Mouse (Mus musculus): Measurements from ENCODE around the gene Adap1. TPM values are rescaled to one million over a fixed set of nuclear protein-coding genes. Genes with fewer than 3 reads are reported as not detected.

The Adap1 gene
- total RNA-seq, 2 experiments from 2014 or later = 263 to 264 TPM

- peak in 1 of 2 experiments; percentile 31 for DNase-seq (ENCODE audit: low spot score in 2 of 2)
These were observed 72.5 kb downstream of the Adap1 start for GRCm38 (mm10) chr5:139252910-139253245.

GRCm38 (mm10) chr5:139252081-139252909 is 73.1 kb downstream of the Adap1 start, which contains the start of gene Get4:
Gene Get4 (plus strand): TSS chr5:139252324.
- peak; percentile 96 to 99 for DNase-seq (ENCODE audit: low spot score in 2 of 2)

- DNase-seq (ENCODE audit: low spot score in 2 of 2) = no peak
These were observed 73.7 kb downstream of the Adap1 start for GRCm38 (mm10) chr5:139251736-139252080.

- no peak for DNase-seq (ENCODE audit: low spot score in 2 of 2)
These were observed 74.1 kb downstream of the Adap1 start for GRCm38 (mm10) chr5:139251279-139251678.

- DNase-seq (ENCODE audit: low spot score in 2 of 2) = no peak
These were observed 76.6 kb downstream of the Adap1 start for GRCm38 (mm10) chr5:139248846-139249245.

GRCm38 (mm10) chr5:139247767-139248166 is 77.7 kb downstream of the Adap1 start:
- DNase-seq (ENCODE audit: low spot score in 2 of 2) = no peak

- DNase-seq (ENCODE audit: low spot score in 2 of 2) = no peak
These were observed 82.0 kb downstream of the Adap1 start for GRCm38 (mm10) chr5:139243384-139243783.

GRCm38 (mm10) chr5:139241022-139241761 is 84.2 kb downstream of the Adap1 start:
- no peak for DNase-seq (ENCODE audit: low spot score in 2 of 2)

- DNase-seq (ENCODE audit: low spot score in 2 of 2) = no peak
These were observed 88.0 kb downstream of the Adap1 start for GRCm38 (mm10) chr5:139237436-139237835.

GRCm38 (mm10) chr5:139234423-139234822 is 91.0 kb downstream of the Adap1 start:
- no peak for DNase-seq (ENCODE audit: low spot score in 2 of 2)

- no peak for DNase-seq (ENCODE audit: low spot score in 2 of 2)
These were observed 93.3 kb downstream of the Adap1 start for GRCm38 (mm10) chr5:139232083-139232482.

GRCm38 (mm10) chr5:139229716-139230115 is 95.7 kb downstream of the Adap1 start:
- DNase-seq (ENCODE audit: low spot score in 2 of 2) = no peak

- no peak for DNase-seq (ENCODE audit: low spot score in 2 of 2)
These were observed 97.1 kb downstream of the Adap1 start for GRCm38 (mm10) chr5:139228318-139228717.

GRCm38 (mm10) chr5:139227645-139228044 is 97.8 kb downstream of the Adap1 start:
- DNase-seq (ENCODE audit: low spot score in 2 of 2) = no peak

- DNase-seq (ENCODE audit: low spot score in 2 of 2) = no peak
These were observed 98.2 kb downstream of the Adap1 start for GRCm38 (mm10) chr5:139227236-139227635.

- DNase-seq (ENCODE audit: low spot score in 2 of 2) = no peak
These were observed 102.1 kb downstream of the Adap1 start for GRCm38 (mm10) chr5:139223331-139223730.

Small RNA genes within 50 kb of the gene (microRNA-seq; reads per million reads assigned to microRNA genes)
- 358 to 580 reads per million in 2 experiments for gene Mir339

Other genes starting within 250 kb of the Adap1 start
- gene Prkar1b, start 175.6 kb downstream of the Adap1 start, total RNA-seq (2021) = 100 to 1,000 TPM; 387 to 389 TPM
- 1 to 10 TPM; 7.0 to 7.4 TPM for gene Dnaaf5, start 175.4 kb downstream of the Adap1 start, total RNA-seq (2021)
- gene Sun1, start 125.0 kb downstream of the Adap1 start, total RNA-seq (2021) = 10 to 100 TPM; 66.9 to 73.5 TPM
- gene Get4, start 73.3 kb downstream of the Adap1 start, total RNA-seq (2021) = 10 to 100 TPM; 45.5 to 49.2 TPM
- gene Cox19, start 25.8 kb upstream of the Adap1 start, total RNA-seq (2021) = 10 to 100 TPM; 73.6 to 79.4 TPM
- gene Cyp2w1, start 27.0 kb upstream of the Adap1 start, total RNA-seq (2021) = not detected
- gene Gpr146, start 52.1 kb upstream of the Adap1 start, total RNA-seq (2021) = 10 to 100 TPM; 10.1 to 11.8 TPM
- gene C130050O18Rik, start 79.7 kb upstream of the Adap1 start, total RNA-seq (2021) = under 1 TPM; 0.17 to 0.21 TPM
- 1 to 10 TPM; 3.0 to 3.5 TPM for gene Gper1, start 97.5 kb upstream of the Adap1 start, total RNA-seq (2021)
- gene 3110082I17Rik, start 134.9 kb upstream of the Adap1 start, total RNA-seq (2021) = 10 to 100 TPM; 14.6 to 14.7 TPM
- gene Zfand2a, start 158.9 kb upstream of the Adap1 start, total RNA-seq (2021) = 10 to 100 TPM; 77.1 to 88.8 TPM
- gene Uncx, start 217.9 kb upstream of the Adap1 start, total RNA-seq (2021) = under 1 TPM in 1 of 2 experiments, not detected in 1; 0.19 TPM